Mouse (Mus musculus): Measurements from ENCODE around the gene Lpcat1. TPM values are rescaled to one million over a fixed set of nuclear protein-coding genes. Genes with fewer than 3 reads are reported as not detected.

The Lpcat1 gene
- polyA plus RNA-seq, 1 experiment, result 99.1 TPM

- DNase-seq (ENCODE audit: low read depth), result peak; percentile 85
- TF ChIP-seq CTCF (IDR thresholded peaks at IDR 0.05; ENCODE audit: borderline replicate concordance, extremely low read depth, insufficient read depth, insufficient read length) (peak; percentile 81), POLR2A (IDR thresholded peaks at IDR 0.05; ENCODE audit: borderline replicate concordance, extremely low read depth, insufficient read depth, insufficient read length, poor library complexity, severe bottlenecking) (no peak)
Measured at GRCm38 (mm10) chr13:73505686-73506467, 38.9 kb downstream of the Lpcat1 start.

DNA sequence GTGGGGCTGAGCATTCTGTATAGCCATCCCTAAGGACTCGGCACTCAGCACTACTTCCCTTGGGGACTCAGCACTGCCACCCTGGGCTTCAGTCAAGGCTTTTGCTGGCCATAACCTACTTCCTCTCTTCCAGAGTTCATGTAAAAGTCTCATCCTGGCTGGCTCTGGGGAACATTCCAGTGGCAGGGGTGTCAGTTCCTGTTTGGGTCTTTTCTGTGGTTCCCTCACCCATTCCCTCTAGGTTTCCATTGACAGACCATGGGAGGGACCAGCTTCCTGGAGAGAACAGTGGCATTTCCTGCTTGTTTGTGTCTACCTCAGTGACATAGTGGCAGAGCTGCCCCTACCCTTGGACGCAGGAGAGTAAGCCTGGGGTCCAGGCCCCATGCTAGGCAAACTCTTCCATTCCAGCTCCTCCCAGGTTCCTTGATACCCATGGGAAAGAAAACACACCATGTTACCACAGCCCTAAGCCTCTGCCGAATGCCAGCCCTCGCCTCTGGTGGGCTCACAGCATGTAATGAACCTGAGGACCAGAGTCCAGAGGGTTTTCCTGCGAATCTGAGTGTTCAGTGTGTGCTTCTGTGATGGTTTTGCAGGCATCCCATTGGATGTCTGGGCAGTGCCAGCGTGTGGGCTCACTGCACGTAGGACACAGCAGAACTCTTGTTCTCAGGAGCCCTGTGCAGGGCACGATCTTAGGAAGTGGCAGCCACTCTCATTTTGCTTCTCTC is 42.0 kb downstream of the Lpcat1 start:
- DNase-seq (ENCODE audit: low read depth), result no peak
- no peak for TF ChIP-seq CTCF (IDR thresholded peaks at IDR 0.05; ENCODE audit: borderline replicate concordance, extremely low read depth, insufficient read depth, insufficient read length)
- no peak for TF ChIP-seq POLR2A (IDR thresholded peaks at IDR 0.05; ENCODE audit: borderline replicate concordance, extremely low read depth, insufficient read depth, insufficient read length, poor library complexity, severe bottlenecking)

- peak; percentile 26 for DNase-seq (ENCODE audit: low read depth)
- no peak for TF ChIP-seq POLR2A (IDR thresholded peaks at IDR 0.05; ENCODE audit: borderline replicate concordance, extremely low read depth, insufficient read depth, insufficient read length, poor library complexity, severe bottlenecking)
- TF ChIP-seq CTCF (IDR thresholded peaks at IDR 0.05; ENCODE audit: borderline replicate concordance, extremely low read depth, insufficient read depth, insufficient read length), result no peak
Measured at GRCm38 (mm10) chr13:73509869-73510268, 42.9 kb downstream of the Lpcat1 start.

DNA sequence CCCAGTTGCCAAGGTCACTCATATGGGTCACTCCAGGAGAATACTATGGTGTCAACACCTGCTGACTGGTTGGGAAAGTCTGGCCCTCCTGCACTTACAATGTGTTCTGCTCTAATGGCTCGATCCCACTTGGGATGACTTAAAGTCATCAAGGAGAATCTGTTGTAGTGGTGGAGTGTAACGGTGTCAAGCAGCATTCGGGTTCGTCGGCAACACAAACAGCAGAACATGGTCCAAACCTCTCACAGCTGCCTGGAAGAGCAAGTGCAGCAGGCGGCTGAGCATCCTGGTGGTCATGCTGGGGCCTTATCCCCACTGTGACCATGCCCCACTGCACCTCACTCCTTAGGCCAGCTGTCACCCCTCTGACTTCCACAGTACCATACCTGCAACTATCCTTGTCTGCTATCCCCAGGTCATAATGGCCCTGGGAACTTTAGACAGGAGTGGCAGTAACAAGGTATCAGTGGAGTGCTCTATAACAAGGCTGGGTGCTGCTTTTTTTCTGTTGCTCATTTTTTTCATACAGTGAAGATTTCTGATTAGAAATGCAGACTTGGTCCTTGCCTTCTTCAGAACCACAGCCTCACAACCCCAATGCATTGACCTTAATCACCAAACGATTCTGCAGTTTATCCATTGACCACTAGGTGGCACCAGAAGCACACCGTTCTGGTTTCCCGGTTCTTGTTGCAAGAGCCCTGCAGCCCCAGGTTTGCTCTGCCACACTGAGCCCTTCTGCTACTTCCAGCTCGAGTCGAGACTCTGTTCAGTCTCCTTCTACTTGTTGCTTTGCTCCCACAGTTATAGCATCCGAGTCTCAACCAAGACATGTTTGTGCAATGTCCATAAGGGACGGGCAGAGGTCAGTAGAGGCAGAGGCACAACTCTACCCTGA is 46.0 kb downstream of the Lpcat1 start:
- TF ChIP-seq CTCF (IDR thresholded peaks at IDR 0.05; ENCODE audit: borderline replicate concordance, extremely low read depth, insufficient read depth, insufficient read length), result peak; percentile 90
- TF ChIP-seq POLR2A (IDR thresholded peaks at IDR 0.05; ENCODE audit: borderline replicate concordance, extremely low read depth, insufficient read depth, insufficient read length, poor library complexity, severe bottlenecking), result no peak
- peak; percentile 87 for DNase-seq (ENCODE audit: low read depth)

GRCm38 (mm10) chr13:73516886-73517285 is 49.9 kb downstream of the Lpcat1 start:
- DNase-seq (ENCODE audit: low read depth), result no peak
- no peak for TF ChIP-seq POLR2A (IDR thresholded peaks at IDR 0.05; ENCODE audit: borderline replicate concordance, extremely low read depth, insufficient read depth, insufficient read length, poor library complexity, severe bottlenecking)

GRCm38 (mm10) chr13:73533716-73534115 is 66.7 kb downstream of the Lpcat1 start:
- DNase-seq (ENCODE audit: low read depth), result no peak
- TF ChIP-seq CTCF (IDR thresholded peaks at IDR 0.05; ENCODE audit: borderline replicate concordance, extremely low read depth, insufficient read depth, insufficient read length), result no peak

DNA sequence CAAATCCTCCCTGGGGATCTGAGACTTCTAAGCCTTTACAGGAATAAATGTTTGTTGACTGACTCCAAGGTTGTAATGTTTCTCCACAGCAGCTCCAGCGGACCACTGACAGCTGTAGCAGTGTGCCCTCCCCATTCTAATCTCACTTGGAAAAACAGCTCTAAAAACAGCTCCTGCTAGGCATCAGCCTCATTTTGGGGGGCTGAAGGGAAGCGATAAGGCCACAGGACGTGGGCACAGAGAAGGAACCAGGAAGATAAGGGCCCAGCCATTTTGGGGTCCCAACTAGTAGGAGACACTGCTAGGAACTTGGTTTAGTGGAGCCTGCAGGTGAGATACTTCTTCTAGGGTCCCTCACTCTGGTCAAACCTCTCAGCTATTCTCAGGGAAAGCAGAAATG is 68.3 kb downstream of the Lpcat1 start:
- no peak for DNase-seq (ENCODE audit: low read depth)
- TF ChIP-seq CTCF (IDR thresholded peaks at IDR 0.05; ENCODE audit: borderline replicate concordance, extremely low read depth, insufficient read depth, insufficient read length), result no peak
- no peak for TF ChIP-seq POLR2A (IDR thresholded peaks at IDR 0.05; ENCODE audit: borderline replicate concordance, extremely low read depth, insufficient read depth, insufficient read length, poor library complexity, severe bottlenecking)

- peak; percentile 37 for DNase-seq (ENCODE audit: low read depth)
- no peak for TF ChIP-seq POLR2A (IDR thresholded peaks at IDR 0.05; ENCODE audit: borderline replicate concordance, extremely low read depth, insufficient read depth, insufficient read length, poor library complexity, severe bottlenecking)
- TF ChIP-seq CTCF (IDR thresholded peaks at IDR 0.05; ENCODE audit: borderline replicate concordance, extremely low read depth, insufficient read depth, insufficient read length), result no peak
Measured at GRCm38 (mm10) chr13:73536403-73536821, 69.4 kb downstream of the Lpcat1 start, which contains the start of gene Slc6a3. Slc6a3 (plus strand) TSS chr13:73536747.

DNA sequence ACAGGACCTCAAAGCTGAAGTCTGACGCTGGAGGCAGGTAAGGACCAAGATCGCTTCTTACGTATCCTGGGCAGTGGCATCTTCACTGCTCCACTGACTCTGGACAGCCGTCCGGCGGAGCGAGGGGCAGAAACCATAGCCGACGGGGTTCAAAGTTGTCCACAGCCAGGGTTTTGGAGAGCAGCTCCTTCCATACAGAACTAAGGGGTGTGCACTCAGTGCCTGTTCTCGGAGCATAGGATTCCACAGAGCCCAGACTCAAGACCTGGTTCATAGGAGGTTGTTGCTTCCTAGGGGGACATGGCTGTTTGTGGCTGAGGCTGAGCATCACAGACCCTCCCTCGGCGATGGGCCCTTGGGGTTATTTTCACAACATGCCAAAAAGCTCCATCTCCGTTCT is 69.8 kb downstream of the Lpcat1 start:
- no peak for DNase-seq (ENCODE audit: low read depth)
- TF ChIP-seq POLR2A (IDR thresholded peaks at IDR 0.05; ENCODE audit: borderline replicate concordance, extremely low read depth, insufficient read depth, insufficient read length, poor library complexity, severe bottlenecking) (no peak), CTCF (IDR thresholded peaks at IDR 0.05; ENCODE audit: borderline replicate concordance, extremely low read depth, insufficient read depth, insufficient read length) (no peak)

GRCm38 (mm10) chr13:73564201-73564600 is 97.2 kb downstream of the Lpcat1 start:
- TF ChIP-seq CTCF (IDR thresholded peaks at IDR 0.05; ENCODE audit: borderline replicate concordance, extremely low read depth, insufficient read depth, insufficient read length) (no peak), POLR2A (IDR thresholded peaks at IDR 0.05; ENCODE audit: borderline replicate concordance, extremely low read depth, insufficient read depth, insufficient read length, poor library complexity, severe bottlenecking) (no peak)
- no peak for DNase-seq (ENCODE audit: low read depth)

Other genes starting within 250 kb of the Lpcat1 start
- gene Irx4, start 206.7 kb upstream of the Lpcat1 start, polyA plus RNA-seq (2012; rRNA removed), result 0.90 and 4.7 TPM in 2 replicates
- 58.7 and 91.7 TPM in 2 replicates for gene Mrpl36, start 138.7 kb upstream of the Lpcat1 start, polyA plus RNA-seq (2012; rRNA removed)
- gene Ndufs6, start 138.7 kb upstream of the Lpcat1 start, polyA plus RNA-seq (2012; rRNA removed), result 198 and 233 TPM in 2 replicates
- gene Slc6a3, start 69.5 kb downstream of the Lpcat1 start, polyA plus RNA-seq (2012; rRNA removed), result 2.4 and 2.7 TPM in 2 replicates
- 138 and 161 TPM in 2 replicates for gene Clptm1l, start 136.8 kb downstream of the Lpcat1 start, polyA plus RNA-seq (2012; rRNA removed)
- gene Tert, start 159.7 kb downstream of the Lpcat1 start, polyA plus RNA-seq (2012; rRNA removed), result 17.2 and 21.5 TPM in 2 replicates
- gene Slc6a18, start 210.8 kb downstream of the Lpcat1 start, polyA plus RNA-seq (2012; rRNA removed), result not detected in 2 replicates
- 0.19 and 0.45 TPM in 2 replicates for gene Slc6a19, start 237.7 kb downstream of the Lpcat1 start, polyA plus RNA-seq (2012; rRNA removed)

All from brain, embryonic 14.5 days (tissue).